Mouse (Mus musculus) T-helper 1 cell (primary cell): ENCODE results near the gene Lrrc57.
"Not testable (repeated sequence)": the region's sequence is repeated elsewhere in the genome, so short reads cannot be mapped to it uniquely, and the experiment has no call there.

Experiments
- in situ Hi-C: fragments of 300-600 bp; cut with MboI, MseI; formaldehyde crosslinking; loops from one replicate; pipeline ENCODE4 v1.15.1; 2025; ENCODE audit warnings: high pct_unique_total_duplicates

Lrrc57 gene

DNA sequence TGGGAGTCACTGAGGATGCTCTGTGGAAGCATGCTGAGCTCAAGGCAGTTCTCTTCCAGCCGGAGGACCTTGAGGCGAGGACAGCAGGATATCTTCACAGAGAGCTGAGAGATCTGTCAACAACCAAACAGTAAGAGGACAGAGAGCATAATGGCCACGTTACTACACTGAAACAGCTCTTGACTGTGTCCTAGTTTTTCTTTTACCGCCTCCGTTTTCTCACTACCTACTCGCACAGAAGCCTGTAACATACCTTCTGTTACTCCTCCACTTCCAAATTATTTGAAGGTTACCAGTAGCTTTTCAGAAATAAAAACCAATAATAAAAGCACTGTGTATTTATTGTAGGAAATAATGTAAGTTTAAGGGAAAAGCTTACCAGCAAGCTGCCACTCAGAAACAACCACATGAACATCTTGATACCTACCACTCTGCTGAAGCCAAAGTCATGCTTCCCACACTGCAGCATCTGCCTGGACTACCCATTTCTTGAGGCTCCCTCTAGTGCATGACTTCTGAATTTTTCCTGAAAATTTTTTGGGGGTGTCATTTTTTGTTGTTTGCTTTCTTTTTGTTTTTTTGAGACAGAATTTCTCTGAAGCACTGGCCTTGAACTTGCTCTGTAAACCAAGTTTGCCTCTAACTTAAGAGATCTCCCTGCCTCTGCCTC is 3.2 kb downstream of the Lrrc57 start:
- in situ Hi-C loops, result no loop called here

DNA sequence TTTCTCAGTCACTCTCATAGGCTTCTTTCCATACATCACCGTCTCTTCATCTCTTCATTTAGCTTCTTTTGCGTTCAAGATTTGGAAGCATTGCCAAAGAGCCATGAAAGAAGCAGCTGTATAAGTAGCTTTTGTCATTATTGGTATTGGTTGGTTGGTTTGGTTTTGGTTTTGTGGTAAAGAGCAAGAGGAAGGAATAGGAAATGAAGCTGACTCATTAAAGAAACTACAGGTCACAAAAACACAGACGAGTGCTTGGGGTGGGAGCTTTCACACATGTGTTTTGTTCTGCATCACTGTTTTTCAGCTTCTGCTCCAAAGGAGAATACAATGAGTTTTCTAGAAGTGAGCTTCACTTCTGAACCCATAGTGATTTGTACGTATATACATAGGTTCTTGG is 9.8 kb downstream of the Lrrc57 start:
- in situ Hi-C loops, result no loop called here

DNA sequence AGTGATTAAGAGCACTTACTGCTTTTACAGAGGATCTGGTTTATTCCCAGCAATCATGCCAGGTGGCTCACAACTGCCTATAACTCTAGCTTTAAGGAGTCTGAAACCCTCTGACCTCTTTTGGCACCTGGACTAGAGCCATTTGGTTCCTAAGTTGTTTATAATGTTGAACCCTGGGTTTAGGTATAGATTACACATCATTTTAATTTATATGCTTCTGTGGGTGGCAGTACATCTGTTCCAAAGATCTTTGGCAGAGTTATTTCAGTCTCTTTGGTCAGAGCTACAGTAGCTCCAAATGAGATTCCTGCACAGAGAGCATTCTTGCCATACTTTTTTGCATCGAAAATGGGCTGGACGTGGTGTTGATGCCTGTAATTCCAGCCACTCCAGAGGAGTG is 11.6 kb downstream of the Lrrc57 start:
- in situ Hi-C loops, result no loop called here

DNA sequence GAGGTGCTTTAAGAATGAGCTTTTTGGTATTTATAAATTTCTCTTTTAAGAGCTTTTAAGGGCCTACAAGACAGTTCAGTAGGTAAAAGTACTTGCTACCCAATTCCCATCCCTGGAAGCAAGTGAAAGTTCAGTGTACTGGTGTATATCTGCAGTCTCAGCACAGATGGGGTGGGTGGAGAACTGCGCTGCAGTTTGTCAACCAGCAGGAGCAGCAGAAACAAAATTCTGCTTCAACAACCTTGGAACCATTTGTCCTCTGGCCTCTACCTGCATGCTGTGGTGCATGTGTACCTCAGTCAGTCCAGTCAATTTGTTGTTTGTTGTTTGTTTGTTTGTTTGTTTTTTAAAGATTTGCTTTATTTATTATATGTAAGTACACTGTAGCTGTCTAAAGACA is 17.1 kb downstream of the Lrrc57 start:
- in situ Hi-C loops, result no loop called here

DNA sequence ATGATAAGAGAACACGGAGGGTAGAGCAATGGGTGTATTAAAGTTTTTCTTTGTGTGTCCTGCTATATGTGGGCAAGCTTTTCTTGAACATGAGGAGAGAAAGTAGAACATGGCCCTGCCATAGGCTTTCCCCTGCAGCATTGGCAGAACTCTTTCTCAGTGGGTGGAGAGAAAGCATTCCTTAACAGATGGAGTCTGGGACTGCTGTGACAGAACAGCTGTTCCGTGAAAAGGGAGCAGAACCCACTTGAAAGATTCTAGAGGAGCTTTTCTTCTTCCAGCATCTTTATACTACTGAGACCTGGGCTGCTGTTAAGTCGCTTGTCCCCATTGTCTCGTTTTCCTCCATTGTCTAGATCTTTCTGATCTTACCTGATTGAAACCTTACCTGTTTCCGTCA is 19.6 kb downstream of the Lrrc57 start:
- in situ Hi-C loops, result no loop called here

DNA sequence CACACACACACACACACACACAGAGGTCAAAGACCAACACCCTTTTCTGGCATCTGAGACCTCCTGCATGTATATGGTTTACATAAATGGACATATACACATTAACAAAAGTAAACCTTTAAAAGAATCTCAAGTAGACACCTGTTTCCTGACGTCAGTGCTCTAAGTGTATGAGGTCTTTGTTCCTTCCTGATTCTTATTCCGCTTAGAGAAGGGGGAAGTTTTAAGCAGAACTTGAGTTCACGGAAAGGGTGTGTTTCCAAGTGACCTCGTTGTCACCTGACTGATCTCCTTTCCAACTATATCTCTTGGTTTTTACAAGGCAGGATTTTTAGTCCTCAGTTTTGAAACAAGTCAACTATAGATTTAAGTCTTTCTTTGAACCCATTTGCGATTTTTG is 31.0 kb downstream of the Lrrc57 start:
- in situ Hi-C loops, result no loop called here

DNA sequence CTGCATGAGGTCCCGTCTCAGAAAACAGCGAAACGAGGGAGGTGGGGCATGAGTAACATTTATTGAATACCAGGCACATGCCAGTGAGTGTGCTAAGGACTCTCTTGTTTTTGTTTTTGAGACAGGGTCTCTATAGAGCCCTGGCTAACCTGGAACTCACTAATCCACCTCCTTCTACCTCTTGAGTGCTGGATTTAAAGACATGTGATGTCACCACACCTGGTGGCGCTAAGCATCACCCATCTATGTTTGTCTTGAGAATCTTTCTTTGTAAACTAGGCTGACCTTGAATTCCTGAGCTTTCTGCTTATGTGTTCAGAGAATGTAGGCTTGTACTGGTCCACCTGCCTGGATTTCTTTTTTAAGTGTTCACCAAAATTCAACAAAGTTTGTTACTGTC is 31.5 kb downstream of the Lrrc57 start:
- in situ Hi-C loops, result no loop called here

DNA sequence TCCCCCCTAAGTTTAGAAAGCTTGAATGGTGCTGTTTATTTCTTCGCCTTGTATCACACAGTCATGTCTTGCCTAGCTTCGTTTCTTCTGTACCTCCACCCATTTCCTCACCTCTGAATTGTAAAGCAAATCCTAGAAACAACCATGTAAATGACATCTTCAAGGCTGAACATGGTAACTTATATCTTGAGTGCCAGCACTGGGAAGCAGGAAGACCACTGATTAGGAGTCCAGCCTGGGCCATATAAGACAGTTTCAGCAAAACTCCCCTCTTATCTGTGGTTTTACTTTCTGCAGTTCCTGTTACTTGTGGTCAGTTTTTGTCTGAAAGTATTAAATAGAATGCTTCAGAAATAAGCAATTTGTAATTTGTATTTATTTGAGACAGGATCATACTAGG is 33.3 kb downstream of the Lrrc57 start:
- in situ Hi-C loops, result no loop called here

DNA sequence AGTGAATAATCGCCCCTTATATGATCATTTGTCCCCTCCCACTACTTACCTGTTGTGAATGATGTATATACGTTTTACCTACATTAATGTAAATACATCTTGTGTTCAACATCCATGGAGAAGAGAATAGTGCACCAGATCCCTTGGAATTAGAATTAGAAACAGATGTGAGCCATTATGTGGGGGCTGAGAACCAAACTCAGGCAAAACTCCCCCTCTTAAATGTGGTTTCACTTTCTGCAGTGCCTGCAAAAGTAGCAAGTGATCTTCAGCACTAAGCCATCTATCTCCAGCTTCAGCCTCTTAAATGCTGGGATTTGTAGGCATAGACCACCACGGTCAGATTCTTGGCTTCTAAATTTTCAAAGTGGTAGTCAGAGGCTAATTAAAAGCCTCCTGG is 34.2 kb downstream of the Lrrc57 start:
- in situ Hi-C loops, result no loop called here

DNA sequence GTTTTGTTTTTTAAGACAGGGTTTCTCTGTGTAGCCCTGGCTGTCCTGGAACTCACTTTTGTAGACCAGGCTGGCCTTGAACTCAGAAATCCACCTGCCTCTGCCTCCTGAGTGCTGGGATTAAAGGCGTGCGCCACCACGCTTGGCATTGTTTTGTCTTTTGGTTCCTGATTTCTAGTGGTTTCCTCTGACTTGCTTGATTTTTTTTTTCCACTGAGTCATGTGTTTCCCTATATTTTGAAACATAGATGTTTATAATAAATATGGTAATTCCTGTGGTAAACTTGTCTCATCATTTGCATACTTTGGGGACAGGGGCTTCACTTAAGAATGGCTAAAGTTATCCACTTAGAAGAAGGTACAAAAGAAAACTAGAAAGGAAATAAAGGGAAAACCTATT is 37.2 kb downstream of the Lrrc57 start:
- in situ Hi-C loops, result not testable (repeated sequence)

DNA sequence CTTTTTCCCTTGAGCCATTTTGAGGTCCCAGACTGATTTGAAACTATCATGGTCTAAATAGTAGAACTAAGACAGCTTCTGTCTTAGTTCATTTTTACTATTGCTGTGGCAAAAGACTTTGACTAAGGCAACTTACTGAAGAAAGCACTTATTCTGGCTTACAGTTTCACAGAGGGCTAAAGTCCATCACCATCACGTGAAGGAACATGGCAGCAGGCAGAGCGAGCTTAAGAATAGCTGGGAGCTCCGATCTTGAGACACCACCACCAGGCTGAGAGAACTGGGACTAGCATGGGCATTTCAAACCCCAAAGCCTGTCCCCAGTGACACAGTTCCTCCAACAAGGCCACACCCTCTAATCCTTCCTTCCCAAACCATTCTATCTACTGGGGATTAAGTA is 38.2 kb downstream of the Lrrc57 start:
- in situ Hi-C loops, result no loop called here

DNA sequence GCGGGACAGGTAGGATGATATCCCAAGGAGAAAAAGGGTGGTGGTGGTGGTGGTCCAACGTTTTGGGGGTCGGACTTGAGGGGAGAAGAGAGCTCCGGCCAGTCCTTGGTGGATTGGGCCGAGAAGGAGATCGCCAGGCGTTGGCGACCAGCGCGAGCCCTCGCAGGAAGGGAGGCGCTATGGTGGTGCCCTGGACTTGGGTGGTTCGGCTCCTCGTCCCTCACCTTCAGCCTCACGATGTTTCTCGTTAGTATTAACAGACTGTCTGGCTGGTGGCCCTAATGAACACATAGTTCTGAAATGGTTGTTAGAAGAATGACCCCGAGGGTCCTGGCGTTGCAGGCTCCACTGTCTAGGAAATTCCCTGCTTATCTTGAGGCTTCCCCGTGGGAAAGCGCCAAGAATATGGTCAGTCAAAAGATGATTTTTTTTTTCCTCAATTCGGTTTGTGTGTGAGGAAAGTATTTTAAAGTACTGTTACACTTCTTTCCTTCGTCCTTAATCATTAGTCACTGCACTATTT is 41.5 kb downstream of the Lrrc57 start:
- in situ Hi-C loops, result no loop called here

DNA sequence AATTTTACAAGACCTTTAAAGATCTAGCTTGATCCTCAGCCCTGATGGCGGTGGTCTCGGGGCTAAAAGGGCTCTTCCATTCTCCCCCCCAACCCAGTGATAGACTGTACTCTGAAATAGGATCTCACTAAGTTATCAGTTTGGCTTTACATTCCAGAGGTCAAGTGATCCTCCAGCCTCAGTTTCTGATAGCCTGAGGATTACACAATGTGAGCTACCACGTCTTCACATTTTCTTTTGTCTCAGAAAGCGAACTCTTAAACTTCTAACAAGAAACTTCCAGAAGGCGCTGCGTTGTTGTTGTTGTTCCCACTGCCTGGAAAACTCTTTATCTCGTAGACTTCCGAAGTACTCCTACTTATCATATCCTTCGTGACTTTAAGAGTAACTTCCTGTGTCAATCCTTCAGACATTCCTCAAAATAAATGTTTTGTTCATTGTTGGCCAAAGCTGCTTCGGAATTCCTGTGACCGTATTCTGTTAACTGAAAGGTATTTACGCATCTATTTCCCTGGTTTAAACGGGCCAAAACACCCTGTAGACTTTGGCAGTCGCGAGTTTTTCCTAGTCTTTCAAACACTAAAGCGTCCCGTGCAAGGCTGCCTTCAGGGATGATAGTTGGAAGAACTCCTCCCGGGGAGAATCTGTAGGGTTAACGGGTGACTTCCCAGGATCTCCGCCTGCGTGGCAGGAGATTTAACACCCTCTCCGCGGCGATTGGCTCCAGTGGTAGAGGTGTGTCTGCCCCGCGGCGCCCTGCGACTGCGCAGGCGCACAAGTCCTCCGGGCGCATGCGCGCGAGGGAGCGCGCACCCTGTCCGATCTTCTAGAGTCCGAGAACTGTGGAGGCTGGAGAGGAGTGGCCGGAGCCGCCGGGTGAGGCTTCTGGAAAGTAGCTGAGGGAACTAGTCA is 42.2 kb downstream of the Lrrc57 start, which contains the start of gene Snap23:
Snap23 (plus strand) TSS at position 786 of the 912 bp plus-strand sequence.
- in situ Hi-C loops, result no loop called here

DNA sequence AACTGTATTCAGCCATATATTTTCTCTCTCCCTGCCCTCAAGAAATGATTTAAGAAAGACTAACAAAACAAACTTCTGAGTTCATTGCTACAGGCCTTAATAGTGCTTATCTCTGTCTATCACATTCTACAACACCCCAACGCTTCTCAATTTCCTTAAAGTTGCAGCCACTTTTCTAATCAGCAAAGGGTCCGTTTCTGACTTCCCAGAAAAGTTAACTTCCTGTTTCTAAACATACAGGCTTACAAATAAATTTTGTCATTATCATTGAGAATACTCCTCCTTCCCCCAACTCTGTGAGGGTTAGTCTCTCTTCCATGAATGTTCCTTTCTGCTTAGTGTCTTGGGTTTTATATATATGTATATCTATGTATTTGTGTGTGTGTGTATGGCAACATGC is 44.0 kb downstream of the Lrrc57 start:
- in situ Hi-C loops, result no loop called here

DNA sequence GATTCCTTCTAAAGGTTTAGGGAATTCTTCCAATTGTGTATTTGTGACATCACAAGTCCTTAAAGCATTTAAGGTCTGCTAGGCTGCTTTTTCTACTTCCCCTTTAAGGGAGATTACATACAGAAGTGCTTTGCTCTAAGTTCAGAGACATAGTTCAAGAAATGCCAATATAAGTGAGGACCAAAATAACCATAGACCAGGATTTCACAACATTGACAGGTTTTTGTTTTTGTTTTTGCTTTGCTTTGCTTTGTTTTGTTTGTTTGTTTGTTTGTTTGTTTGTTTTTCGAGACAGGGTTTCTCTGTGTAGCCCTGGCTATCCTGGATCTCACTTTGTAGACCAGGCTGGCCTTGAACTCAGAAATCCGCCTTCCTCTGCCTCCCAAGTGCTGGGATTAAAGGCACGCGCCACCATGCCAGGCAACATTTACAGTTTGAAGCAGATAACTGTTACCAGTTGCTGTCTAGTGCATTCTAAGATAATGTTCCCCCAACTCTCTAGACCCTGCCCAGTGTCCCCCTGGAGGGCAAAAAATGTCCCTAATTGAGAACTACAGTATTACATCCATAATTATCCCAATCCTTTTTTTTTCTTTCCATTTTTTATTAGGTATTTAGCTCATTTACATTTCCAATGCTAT is 44.7 kb downstream of the Lrrc57 start:
- in situ Hi-C loops, result not testable (repeated sequence)

DNA sequence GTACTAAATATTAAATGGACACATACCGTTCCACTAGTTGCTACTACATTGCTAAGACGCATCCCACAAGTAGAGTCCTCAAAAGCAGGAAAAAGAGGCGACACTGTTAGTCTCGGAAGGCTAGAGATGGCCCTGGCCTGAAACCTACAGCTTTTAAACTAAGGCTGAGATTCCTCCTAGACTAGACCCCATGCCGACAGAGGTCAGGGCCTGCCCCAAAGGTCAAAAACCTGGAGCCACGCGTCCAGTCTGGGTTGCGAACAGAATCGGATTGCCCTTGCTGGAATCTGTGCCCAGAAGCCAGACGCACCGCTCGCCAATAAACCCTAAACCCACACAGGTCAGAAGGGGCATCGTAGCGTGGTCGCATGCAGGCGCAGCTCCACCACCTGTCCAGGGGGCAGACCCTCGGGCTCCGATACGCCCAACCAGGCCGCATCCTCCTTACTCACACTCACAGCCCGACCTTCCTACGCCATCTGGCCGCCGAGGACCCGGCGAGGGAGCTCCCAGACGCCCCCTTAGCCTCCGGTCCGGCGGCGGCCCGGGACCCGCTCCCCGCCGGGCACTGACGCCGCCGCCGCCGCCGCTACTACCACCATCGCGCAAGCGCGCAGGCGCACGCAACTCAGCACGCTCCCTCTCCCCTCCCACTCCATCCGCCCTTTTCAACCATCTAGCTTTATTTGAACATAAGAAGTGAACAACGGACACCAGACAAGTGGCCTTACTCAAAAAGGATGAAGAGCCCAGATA is 45.9 kb downstream of the Lrrc57 start, which contains the start of gene Zfp106:
Zfp106 (minus strand) TSS at position 609 of the 756 bp plus-strand sequence.
- in situ Hi-C loops, result no loop called here

DNA sequence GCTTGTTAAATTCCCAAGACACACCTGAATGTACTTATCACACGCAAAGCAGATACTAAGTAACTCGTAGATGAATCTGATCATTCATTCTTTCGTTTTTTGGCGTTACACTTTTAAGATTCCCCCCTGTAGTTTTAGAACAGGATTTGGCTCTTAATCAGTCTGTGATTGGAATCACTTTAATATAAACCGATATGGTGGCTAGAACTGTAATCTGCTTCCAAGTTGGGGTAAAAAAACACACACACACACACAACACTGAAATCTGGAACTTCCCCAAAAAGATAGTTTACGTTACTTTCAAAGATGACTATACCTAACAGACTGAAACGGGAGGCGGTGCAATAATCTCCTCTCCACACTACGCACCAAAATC is 46.5 kb downstream of the Lrrc57 start:
- in situ Hi-C loops, result no loop called here

DNA sequence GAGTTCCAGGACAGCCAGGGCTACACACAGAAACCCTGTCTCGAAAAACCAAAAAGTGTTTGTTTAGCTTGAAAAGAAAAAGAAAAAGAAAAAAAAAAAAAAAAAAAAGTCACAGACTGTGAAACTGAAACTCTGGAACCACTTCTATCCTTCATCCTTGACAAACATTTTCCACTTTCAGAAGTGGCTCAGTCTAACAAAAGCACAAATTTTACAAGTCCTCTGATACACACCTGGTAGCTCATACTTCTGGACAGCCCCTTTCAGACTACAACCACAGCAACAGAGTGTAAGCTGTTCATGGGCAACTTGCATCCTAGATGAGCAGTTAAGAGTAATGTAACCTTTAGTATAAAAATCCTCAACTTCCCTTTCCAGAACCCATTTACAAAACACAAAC is 47.8 kb downstream of the Lrrc57 start:
- in situ Hi-C loops, result no loop called here

DNA sequence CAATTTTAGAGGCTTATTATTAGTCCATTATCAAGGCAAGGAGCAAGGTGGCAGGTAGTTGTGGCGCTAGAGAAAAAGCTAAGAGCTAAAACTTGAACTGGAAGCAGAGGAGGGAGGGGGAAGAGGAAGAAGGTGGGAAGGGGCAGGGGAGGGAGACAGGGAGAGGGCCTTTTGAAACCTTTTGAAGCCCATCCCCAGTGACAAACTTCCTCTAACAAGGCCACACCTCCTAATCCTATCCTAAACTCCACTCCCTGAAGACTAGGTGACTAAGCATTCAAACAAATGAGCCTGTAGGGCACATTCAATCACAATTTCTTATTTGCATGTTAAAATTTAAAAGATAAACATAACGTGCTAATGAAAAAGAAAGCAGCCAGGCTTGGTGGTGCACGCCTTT is 50.5 kb downstream of the Lrrc57 start:
- in situ Hi-C loops, result no loop called here

DNA sequence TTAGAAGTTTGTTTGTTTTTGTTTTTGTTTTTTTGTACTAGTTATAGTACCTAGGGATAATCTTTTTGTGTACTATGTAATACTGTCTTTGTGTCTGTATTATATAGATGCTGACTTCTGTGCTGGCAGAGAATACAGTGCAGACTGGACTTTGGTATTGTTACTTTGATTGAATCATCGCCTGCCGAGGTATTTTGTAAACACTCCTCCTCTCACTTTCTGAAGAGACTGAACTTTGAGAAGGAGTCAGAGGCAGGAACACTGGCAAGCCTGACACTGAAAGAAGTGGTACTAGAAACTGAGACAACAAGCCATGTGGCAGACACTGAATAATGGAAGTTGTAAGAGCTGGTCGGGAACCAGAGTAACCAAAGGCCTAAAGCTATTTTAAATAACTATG is 52.5 kb downstream of the Lrrc57 start:
- in situ Hi-C loops, result no loop called here
